Mouse (Mus musculus) monocyte, adult 2 months (primary cell): ENCODE data around the gene Ephb2.

Experiments
- DNase-seq, 2 experiments: peaks; one replicate each; pipeline ENCODE4 v3.0.0; 2022; ENCODE audit warnings: low spot score in 2 of 2, low read depth in 1 of 2

Gene Ephb2

DNA sequence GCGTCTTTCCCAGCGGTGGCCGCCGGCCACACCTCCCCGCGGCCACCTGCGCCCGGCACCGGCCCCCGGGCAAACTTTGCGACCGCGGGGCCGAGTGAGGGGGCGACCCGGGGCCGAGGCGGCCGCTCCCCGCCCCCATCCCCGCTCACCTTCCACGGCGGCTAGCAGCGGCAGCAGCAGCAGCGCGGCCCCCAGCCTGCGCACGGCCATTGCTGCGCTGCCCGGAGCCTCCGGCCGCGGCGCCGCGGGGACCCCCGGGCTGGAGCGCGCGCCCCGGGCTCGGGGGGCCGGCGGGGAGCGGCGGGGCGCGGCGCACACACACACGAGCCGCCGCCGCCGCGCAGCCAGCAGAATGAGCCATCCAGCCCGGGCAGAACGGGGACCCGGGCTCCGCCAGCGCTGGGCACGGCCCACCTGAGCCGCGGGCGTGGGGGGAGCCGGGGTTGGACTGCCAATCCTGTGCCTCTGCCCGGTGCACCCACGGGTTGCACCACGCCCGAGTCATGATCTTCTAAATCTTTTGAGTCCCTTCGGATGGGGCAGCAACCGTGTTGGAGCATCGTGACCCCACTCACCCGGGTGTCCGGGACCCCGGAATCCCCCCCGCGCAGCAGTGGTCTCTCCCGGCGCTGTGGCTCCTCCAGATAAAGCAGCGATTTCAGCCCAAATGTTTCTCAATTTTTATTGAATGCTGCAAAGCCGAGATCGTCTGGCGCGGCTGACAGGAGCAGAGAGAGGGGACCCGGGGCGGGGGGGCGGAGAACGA lies at the start of gene Ephb2:
Gene Ephb2 (minus strand): TSS at position 368 of the 766 bp plus-strand sequence.
- no peak for DNase-seq

- DNase-seq, result no peak
Measured at GRCm38 (mm10) chr4:136878601-136879000, 42.8 kb upstream of the Ephb2 start.

- DNase-seq, result no peak
Measured at GRCm38 (mm10) chr4:136878171-136878570, 42.4 kb upstream of the Ephb2 start.

DNA sequence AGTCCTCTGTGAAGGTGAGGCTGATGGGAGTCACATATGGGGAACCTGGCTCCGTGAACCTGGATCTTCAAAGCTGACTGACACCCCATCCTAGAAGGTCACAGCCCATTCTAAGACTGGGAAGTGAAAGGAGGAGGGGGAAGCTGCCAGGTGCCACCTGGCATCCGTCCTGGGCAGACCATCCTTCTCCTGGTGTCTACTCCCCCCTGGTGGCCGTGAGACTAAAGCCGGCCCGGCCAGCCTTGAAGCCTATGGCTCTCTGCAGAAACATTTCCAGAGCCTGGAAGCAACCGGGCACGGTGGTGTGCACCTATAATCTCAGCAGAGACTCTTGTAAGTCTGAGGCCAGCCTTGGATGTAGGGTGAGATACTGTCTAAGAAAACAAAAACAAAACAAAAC lies 41.2 kb upstream of the Ephb2 start:
- DNase-seq, result no peak

DNA sequence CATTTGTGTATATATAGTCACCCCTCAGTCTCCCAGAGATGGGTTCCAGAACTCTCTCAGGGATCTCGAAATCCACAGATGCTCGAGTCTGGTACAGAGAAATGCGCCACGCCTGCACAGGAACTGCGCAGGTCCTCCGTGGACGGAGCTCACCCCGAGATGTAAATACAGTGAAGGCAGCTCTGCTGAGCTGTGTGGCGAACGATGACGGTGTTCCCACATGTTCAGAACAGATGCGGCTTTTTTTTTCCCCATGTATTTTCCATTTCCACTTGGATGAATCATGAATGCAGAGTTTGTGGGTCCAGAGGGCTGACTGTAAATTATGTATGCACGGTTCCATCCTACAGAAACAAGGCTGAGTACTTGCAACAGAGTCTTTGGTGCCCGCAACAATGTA lies 39.2 kb upstream of the Ephb2 start:
- no peak for DNase-seq

DNA sequence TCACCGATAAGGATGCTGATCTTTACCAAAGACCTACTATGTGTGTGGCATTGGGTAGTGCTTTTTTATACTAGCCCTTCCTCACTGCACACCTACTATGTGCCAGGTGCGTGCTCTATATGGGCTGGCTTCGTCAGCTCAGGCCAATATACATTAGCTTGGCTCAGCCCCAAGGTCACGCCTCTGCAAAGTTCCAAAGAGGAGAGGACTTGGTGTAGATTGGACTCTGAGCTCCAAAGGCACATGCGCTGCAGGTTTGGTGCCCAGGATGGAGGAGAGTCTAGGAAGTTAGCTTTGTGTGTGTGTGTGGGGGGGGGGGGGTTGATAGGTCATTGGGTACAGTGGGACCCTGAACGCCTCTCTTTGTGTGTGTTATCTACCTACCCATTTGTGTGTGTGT lies 32.6 kb upstream of the Ephb2 start:
- no peak for DNase-seq

DNA sequence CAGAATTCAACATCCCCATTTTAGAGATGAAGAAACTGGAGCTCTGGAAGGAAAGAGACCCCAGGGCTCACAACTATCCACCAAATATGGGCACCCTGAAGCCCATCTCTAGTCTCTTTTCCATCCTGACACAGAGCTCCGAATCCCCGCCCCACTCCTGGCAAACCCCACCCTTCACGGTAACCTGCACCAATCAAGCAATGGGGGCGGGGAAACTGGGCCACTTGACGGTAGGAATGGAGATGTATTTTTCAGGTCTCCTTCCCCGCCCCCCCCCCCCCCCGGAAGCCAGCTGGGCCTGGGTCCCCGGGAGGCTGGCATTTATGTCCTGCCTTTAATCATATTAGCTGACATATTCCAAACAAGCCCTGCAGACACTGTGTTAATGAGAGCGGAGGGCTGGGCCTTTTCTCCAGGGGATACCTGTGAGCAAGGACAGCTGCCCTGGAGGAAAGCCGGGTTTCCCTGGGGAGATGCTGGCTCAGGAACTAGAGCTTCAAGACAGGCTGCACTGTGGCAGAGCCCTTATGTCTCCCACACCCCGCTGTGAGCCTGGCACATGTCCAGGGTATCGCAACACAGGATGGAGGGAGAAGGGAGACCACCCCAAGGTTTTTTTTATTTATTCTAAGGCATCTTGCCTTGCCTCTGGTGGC lies 32.0 kb upstream of the Ephb2 start:
- DNase-seq, result no peak

GRCm38 (mm10) chr4:136865531-136865930 lies 29.7 kb upstream of the Ephb2 start:
- DNase-seq, result no peak

- no peak for DNase-seq
Measured at GRCm38 (mm10) chr4:136864751-136865470, 29.1 kb upstream of the Ephb2 start.

DNA sequence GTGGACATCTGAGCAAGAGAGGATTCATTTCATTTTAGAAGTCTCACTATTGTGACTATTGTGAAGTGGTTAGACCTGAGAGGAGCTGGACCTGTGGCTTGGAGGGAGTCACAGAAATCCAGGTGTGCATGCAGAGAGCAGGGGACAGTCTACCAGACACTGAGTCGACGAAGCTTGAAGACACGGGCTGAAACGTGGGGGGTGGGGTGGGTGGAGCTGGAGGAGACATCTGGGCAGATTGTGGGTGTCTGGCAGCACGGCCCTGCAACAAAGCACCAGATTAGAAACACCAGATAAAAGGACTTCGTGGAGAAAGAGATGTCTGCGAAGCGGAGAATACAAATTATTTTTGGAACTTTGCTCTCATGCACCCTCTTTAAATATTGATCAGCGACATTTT lies 27.7 kb upstream of the Ephb2 start:
- DNase-seq, result no peak

DNA sequence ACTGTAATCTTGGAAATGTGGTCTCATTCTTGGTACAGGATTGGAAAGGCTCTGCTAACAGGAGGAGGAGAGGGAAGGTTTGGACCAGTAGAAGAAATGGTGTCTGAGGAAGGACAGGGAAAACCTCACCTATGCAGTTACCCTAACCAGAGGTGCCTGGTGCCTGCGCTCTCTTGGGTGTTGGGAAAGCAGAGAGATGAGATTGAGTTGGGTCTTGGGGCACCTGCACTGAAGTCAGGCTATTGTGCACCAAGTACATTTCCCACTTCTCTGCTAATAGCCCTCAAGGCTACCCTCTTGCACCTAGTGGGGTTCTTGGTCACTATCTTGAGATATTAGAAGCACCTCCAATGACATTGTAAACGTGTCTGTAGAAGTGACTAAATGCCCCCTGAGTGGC lies 26.6 kb upstream of the Ephb2 start:
- DNase-seq, result no peak

DNA sequence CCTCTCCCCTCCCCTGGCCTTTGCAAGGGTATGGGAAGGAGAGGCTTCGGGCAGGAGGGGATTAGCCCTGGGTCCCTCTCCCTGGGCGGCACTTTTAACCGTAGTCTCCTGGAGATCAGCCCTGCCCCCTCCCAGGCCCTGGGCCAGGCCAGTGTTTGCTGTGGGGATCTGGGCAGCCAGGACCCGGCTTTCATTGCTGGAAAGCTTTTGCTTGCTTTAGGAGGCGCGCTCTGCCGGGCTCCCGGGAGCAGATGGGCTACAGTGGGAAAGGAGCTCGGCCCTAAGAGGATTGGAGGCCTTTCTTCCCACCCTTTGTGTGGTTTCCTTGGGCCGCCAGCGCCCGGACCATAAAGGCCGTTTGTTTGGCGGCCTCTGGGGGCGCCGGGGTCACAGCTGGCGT lies 26.0 kb upstream of the Ephb2 start:
- no peak for DNase-seq

GRCm38 (mm10) chr4:136860022-136860421 lies 24.2 kb upstream of the Ephb2 start:
- no peak for DNase-seq

- DNase-seq, result no peak
Measured at GRCm38 (mm10) chr4:136855081-136855480, 19.3 kb upstream of the Ephb2 start.

GRCm38 (mm10) chr4:136852989-136853388 lies 17.2 kb upstream of the Ephb2 start:
- DNase-seq, result no peak

DNA sequence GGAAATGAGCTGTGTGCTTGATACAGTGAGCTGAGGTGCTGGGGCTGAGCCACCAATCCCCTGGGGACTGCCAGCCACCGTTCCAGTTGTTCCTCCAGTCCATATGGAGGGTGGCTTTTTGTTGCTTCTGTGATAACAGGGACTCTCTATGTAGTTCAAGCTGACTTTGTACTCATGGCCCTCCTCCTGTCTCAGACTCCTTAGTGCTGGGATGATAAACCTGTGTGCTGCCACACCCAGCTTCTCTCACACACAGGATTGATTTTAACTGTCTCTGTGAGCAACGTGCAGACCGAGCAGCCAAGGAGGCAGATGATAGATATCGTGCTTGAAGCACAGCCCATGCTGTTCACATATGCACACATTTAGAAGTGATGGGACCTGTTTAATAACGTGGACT lies 16.3 kb upstream of the Ephb2 start:
- no peak for DNase-seq

DNA sequence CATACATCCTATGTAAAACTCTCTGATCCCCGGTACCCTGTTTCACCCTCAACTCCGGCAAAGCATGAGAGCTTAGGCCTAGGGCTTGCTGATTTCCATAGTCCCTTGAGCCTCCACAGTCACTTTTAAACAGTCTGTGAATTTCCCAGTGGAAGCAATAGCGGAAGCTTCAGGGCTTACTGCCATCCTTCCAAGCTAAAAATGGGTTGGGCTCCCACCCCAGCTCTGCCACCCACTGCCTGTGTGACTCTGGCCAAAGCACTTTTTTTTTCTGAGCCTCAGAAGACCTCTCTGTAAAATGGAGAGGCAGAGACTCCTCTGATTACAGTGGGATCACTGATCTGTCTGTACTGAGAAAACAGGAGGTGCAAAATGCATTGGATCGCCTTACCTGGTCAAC lies 12.8 kb upstream of the Ephb2 start:
- DNase-seq, result no peak

GRCm38 (mm10) chr4:136847166-136847565 lies 11.4 kb upstream of the Ephb2 start:
- DNase-seq, result no peak

DNA sequence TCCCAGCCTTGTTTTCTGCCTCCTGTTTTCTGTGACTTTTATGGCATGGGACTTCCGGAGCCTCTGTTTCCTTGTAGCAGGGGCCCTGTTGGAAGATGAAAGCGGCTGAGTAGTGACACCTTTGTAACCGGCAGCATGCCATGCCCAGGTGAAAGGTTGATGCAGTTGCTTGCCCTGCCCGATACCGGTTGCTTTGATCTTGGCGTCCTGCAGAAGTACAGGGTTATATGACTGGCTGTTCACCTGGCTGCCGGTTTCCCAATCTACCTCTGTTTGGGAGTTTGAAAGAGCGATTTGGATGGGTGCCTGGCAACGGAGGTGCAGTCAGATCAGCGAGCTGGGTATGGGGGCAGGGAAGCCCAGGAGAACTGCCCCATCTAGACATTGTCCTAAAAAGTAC lies 7.0 kb upstream of the Ephb2 start:
- DNase-seq, result no peak

GRCm38 (mm10) chr4:136842033-136842432 lies 6.2 kb upstream of the Ephb2 start:
- no peak for DNase-seq

DNA sequence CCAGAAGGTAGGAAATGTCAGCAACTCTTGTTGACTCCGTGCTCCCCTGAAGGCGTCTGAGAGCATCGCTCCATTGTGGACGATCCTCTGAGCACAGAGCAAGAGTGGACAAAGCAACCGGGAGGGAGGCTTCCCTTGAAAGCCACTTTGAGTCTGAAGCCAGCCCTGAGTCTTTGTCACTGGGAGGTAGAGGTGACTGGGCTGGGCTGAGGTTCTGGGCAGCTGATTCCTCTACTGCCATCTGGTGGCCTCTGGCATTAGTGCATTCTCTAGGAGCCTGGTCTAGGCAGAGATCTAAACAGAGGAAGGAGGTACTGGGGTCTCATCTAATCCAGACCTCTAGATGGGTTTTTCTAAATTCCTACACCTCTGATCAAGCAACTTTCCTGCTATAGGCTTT lies 5.3 kb upstream of the Ephb2 start:
- peak in 1 of 2 experiments; percentile 30 for DNase-seq

- no peak for DNase-seq
Measured at GRCm38 (mm10) chr4:136838462-136838861, 2.7 kb upstream of the Ephb2 start.
